Mouse (Mus musculus) testis, adult 2 months (tissue): ENCODE measurements around the gene Noc4l. TPM values are rescaled to one million over a fixed set of nuclear protein-coding genes. Genes with fewer than 3 reads are reported as not detected.

Source experiments
- H3K27ac ChIP-seq: fragments of 200-500 bp; 2 replicates; pipeline ENCODE4 v1.5.1; 2012; ENCODE audit warnings: low read depth, low read length; ENCODE audit not compliant: control insufficient read depth, insufficient read depth
- H3K27me3 ChIP-seq: fragments of 200-500 bp; 2 replicates; pipeline ENCODE4 v1.6.1; 2012; ENCODE audit warnings: mild to moderate bottlenecking, low read length, moderate library complexity; ENCODE audit not compliant: control insufficient read depth, insufficient read depth
- H3K36me3 ChIP-seq: fragments of 200-500 bp; 2 replicates; pipeline ENCODE4 v1.6.1; 2012; ENCODE audit warnings: mild to moderate bottlenecking, low read length; ENCODE audit not compliant: control insufficient read depth, insufficient read depth
- H3K4me1 ChIP-seq: fragments of 200-500 bp; 2 replicates; pipeline ENCODE4 v1.6.1; 2012; ENCODE audit warnings: low read length; ENCODE audit not compliant: control insufficient read depth, insufficient read depth
- H3K4me3 ChIP-seq: fragments of 200-500 bp; 2 replicates; pipeline ENCODE4 v1.5.1; 2012; ENCODE audit warnings: low read depth, mild to moderate bottlenecking, low read length, moderate library complexity, mixed read lengths; ENCODE audit not compliant: control insufficient read depth
- CTCF ChIP-seq: fragments of 200-500 bp; IDR thresholded peaks from 2 replicates; pipeline ENCODE4 v1.5.1; 2012; ENCODE audit warnings: low read depth, mild to moderate bottlenecking, inconsistent platforms, low read length, moderate library complexity; ENCODE audit not compliant: control insufficient read depth, insufficient read depth, insufficient replicate concordance
- POLR2A ChIP-seq: fragments of 200-500 bp; IDR thresholded peaks from 2 replicates; pipeline ENCODE4 v1.6.1; 2012; ENCODE audit warnings: low read depth, mild to moderate bottlenecking, inconsistent platforms, low read length, moderate library complexity; ENCODE audit not compliant: control insufficient read depth
- polyA plus RNA-seq: library from polyadenylated mRNA; depleted of rRNA; stranded (reverse); fragments of >200 nt; gene quantifications from 2 replicates; pipeline ENCODE4 v1.2.3, GENCODE M21; 2012

Gene Noc4l
- polyA plus RNA-seq, 1 experiment, result 45.1 TPM

DNA sequence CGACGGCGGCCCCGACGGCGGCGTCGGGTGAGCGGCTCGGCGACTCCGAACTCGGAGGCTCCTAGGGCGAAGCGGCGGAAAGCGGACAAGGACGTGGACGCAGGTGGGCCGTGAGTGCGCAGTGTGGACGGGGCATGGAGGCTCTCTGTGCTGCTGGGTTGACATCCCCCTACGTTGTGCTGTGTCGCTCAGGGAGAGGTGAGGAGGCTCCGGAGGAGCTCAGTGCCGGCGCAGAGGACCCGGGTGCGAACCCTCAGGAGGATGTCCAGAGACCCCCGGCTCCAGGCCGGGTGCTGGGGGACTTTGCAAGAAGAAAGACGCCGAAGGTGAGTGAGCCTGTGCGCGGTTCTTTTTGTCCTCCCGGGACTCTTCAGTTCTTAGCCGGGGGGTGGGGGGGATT lies 469 bp upstream of the Noc4l start:
- Histone ChIP-seq H3K4me3 (peak overlapping the region; percentile 96), H3K27me3 (no peaks in the 10 kb centered on the region), H3K36me3 (peaks cover 2% of the 10 kb centered on the region), H3K4me1 (peaks cover 4% of the 10 kb centered on the region; the same call in 1 of the 2 replicates), H3K27ac (peak overlapping the region; percentile 60)
- TF ChIP-seq CTCF, result no peak
- no peak for TF ChIP-seq POLR2A

GRCm38 (mm10) chr5:110646377-110646776 lies 6.8 kb downstream of the Noc4l start:
- no peak overlapping the region for H3K27ac ChIP-seq
- TF ChIP-seq CTCF (no peak), POLR2A (no peak)
- no peaks in the 10 kb centered on the region for H3K4me1 ChIP-seq
- H3K27me3 ChIP-seq, result no peaks in the 10 kb centered on the region
- H3K4me3 ChIP-seq, result no peak overlapping the region
- H3K36me3 ChIP-seq, result peaks cover 3% of the 10 kb centered on the region

DNA sequence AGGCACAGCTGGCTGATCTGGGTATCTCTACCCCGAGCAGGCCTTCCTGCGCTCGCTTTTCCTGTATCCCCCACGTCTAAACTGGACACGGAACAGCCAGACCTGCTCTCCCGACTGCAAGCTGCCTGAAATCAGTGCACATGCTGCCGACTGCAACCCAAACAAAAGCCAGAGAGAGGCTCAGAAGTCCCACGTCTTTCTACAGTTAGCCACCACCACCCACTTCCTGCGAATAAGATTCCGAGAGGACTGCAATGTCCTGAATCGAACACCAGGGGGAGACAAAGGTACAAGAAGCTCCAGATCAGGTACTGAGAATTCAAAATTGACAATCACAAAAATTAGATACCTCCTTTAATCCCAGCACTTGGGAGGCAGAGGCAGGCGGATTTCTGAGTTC lies 13.8 kb downstream of the Noc4l start:
- no peaks in the 10 kb centered on the region for H3K36me3 ChIP-seq
- peak overlapping the region; percentile 74 for H3K4me3 ChIP-seq
- peaks cover 2% of the 10 kb centered on the region for H3K4me1 ChIP-seq
- no peak overlapping the region; the same call in 1 of the 2 replicates for H3K27ac ChIP-seq
- TF ChIP-seq POLR2A, result no peak
- peak; percentile 31; the same call in 1 of the 2 replicates for TF ChIP-seq CTCF
- H3K27me3 ChIP-seq, result no peaks in the 10 kb centered on the region

DNA sequence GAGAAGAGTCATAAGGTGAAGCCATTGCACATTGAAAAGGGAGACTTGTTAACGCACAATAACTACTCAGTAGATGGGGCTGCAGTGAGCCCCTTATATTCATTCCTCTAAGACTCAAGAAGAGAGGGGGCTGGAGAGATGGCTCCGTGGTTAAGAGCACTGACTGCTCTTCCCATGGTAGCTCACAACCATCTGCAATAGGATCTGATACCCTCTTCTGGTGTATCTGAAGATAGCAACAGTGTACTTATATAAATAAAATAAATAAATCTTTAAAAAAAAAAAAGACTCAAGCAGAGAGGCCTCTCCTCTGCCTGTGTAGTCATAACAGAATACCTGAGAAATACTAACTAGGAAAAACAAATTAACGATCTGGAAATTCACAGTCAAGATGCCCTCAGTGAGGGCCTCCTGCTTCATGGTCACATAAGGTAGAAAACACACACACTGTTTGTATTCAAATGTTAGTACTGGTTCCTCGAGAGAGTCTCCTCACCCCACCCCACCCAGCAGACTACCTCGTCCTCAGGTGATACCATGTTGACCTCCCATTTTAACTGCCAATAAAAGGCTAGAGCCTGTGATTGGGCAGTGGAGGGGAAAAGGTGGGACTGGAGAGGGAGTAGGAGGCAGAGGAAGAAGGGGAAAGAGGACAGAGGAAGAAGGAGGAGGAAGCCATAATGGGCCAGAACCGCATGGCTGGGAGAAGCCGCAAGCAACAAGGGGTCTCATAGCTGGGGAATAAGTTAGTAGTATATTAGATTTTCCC lies 14.7 kb downstream of the Noc4l start:
- Histone ChIP-seq H3K36me3 (no peaks in the 10 kb centered on the region), H3K27ac (no peak overlapping the region), H3K27me3 (no peaks in the 10 kb centered on the region), H3K4me1 (peaks cover 2% of the 10 kb centered on the region), H3K4me3 (no peak overlapping the region)
- TF ChIP-seq POLR2A (no peak), CTCF (no peak)

DNA sequence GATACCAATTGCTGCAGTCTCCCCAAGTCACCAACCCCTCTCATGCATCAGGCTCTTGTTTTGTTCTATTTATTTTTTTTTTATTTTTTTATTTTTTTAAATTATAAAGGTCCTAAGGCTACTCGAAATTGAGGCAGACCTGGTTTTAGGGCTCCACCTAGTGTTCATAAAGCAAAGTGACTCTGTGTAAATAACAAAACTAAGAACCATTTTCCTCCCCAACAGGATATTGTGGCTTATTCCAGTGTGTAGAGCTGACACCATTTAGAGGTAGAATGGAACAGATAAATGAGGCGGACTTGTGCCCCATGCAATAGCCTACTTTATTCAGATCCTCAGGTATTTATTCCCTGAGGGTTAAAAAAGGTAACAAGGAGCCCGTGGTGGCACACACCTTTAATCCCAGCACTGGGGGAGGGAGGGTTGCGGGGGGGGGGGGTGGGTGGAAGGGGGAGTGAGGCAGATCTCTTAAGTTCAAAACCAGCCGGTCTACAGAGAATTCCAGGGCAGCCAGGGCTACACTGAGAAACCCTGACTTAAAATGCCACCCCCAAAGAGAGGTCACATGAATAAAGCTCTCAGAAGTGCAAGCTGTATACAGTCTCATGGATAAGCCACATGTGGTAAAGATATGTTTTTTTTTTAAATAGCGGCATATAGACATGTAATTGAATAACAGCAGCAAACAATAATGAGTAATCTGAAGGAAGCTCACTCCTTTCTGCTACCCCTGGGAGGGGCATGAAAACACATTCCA lies 17.1 kb downstream of the Noc4l start:
- Histone ChIP-seq H3K4me3 (no peak overlapping the region), H3K36me3 (no peaks in the 10 kb centered on the region), H3K27ac (no peak overlapping the region), H3K4me1 (peaks cover 2% of the 10 kb centered on the region), H3K27me3 (no peaks in the 10 kb centered on the region)
- TF ChIP-seq CTCF (no peak), POLR2A (no peak)

- Histone ChIP-seq H3K27ac (no peak overlapping the region), H3K27me3 (no peaks in the 10 kb centered on the region), H3K4me3 (no peak overlapping the region), H3K4me1 (no peaks in the 10 kb centered on the region; the same call in 1 of the 2 replicates), H3K36me3 (no peaks in the 10 kb centered on the region)
- TF ChIP-seq CTCF (no peak), POLR2A (no peak)
These were observed 23.6 kb downstream of the Noc4l start for GRCm38 (mm10) chr5:110629525-110630120.

DNA sequence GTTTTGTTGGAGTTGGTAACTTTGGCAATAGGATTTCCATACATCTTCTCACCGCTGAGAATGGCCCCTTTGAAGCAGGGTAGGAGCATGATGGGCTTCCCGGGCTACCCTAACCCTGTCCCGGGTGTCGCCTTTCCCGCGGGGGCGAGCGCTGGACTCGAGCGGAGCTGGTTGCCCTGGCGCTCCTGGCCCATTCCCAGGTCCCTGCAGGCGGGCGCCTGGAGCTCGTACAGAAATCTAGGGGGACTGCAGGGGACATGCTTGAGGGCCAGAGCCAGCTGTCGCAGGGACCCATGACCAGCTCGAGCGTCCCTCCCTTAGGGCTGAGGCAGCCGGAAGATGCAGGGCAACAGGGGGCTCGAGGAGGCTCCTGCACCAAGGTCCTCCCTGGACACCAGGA lies 25.1 kb downstream of the Noc4l start:
- Histone ChIP-seq H3K4me1 (no peaks in the 10 kb centered on the region; the same call in 1 of the 2 replicates), H3K27ac (no peak overlapping the region), H3K36me3 (no peaks in the 10 kb centered on the region), H3K27me3 (no peaks in the 10 kb centered on the region), H3K4me3 (no peak overlapping the region)
- TF ChIP-seq CTCF (no peak), POLR2A (no peak)
